Mouse (Mus musculus) MEL (cell line): ENCODE data around the gene Fgfrl1. TPM values are rescaled to one million over a fixed set of nuclear protein-coding genes. Genes with fewer than 3 reads are reported as not detected.

Source experiments
- DNase-seq: peaks from one replicate; pipeline ENCODE4 v3.0.0; 2011; ENCODE audit warnings: low read depth, low spot score
- H3K27ac ChIP-seq: 2 replicates; pipeline ENCODE4 v1.5.1; 2012; ENCODE audit warnings: low read depth, mild to moderate bottlenecking, control low read depth, low read length, moderate library complexity; ENCODE audit not compliant: control insufficient read depth
- H3K27me3 ChIP-seq, 2 experiments: fragments of 150-350 bp in 1 of 2; sonication (generic) in 1 of 2; 2 replicates each; pipeline ENCODE4 v1.6.1; 2012; ENCODE audit warnings: low read length in 2 of 2, mild to moderate bottlenecking in 2 of 2, improper control_type of control experiment in 1 of 2, moderate library complexity in 1 of 2; ENCODE audit not compliant: insufficient read depth in 2 of 2, control insufficient read depth in 1 of 2
- H3K36me3 ChIP-seq, 2 experiments: 2 replicates each; pipeline ENCODE4 v1.6.1; 2012 to 2014; ENCODE audit warnings: low read length in 2 of 2, improper control_type of control experiment in 1 of 2, inconsistent platforms in 1 of 2, mild to moderate bottlenecking in 1 of 2; ENCODE audit not compliant: insufficient read depth in 2 of 2, control insufficient read depth in 1 of 2
- H3K4me1 ChIP-seq, 2 experiments: fragments of 150-350 bp in 1 of 2; sonication (generic) in 1 of 2; 2 replicates each; pipeline ENCODE4 v1.6.1; 2012; ENCODE audit warnings: low read length in 2 of 2, improper control_type of control experiment in 1 of 2, mild to moderate bottlenecking in 1 of 2; ENCODE audit not compliant: insufficient read depth in 2 of 2, control insufficient read depth in 1 of 2
- H3K4me3 ChIP-seq, 2 experiments: fragments of 150-350 bp in 1 of 2; sonication (generic) in 1 of 2; 2 replicates each; pipeline ENCODE4 v1.5.1; 2012; ENCODE audit warnings: low read depth in 2 of 2, low read length in 2 of 2, mild to moderate bottlenecking in 2 of 2, moderate library complexity in 2 of 2, control low read depth in 1 of 2, improper control_type of control experiment in 1 of 2; ENCODE audit not compliant: control insufficient read depth in 1 of 2, insufficient read depth in 1 of 2
- H3K79me2 ChIP-seq: 2 replicates; pipeline ENCODE4 v1.6.1; 2012; ENCODE audit warnings: mild to moderate bottlenecking, low read length, moderate library complexity; ENCODE audit not compliant: control insufficient read depth, poor library complexity, insufficient read depth
- H3K9ac ChIP-seq: 2 replicates; pipeline ENCODE4 v1.6.1; 2012; ENCODE audit warnings: low read depth, mild to moderate bottlenecking, control low read depth, low read length, moderate library complexity; ENCODE audit not compliant: control insufficient read depth, poor library complexity, severe bottlenecking
- H3K9me3 ChIP-seq: fragments of 150-350 bp; sonication (generic); replicated peaks from 2 replicates; pipeline ENCODE4 v1.6.1; 2012; ENCODE audit warnings: mild to moderate bottlenecking, low read length, improper control_type of control experiment, moderate library complexity; ENCODE audit not compliant: insufficient read depth
- CHD1 ChIP-seq: IDR thresholded peaks from 2 replicates; pipeline ENCODE4 v1.6.1; 2012; ENCODE audit warnings: low read depth, mild to moderate bottlenecking, inconsistent platforms, low read length, improper control_type of control experiment
- CHD2 ChIP-seq: IDR thresholded peaks from 2 replicates; pipeline ENCODE4 v1.6.1; 2011; ENCODE audit warnings: low read length, improper control_type of control experiment
- E2F4 ChIP-seq: IDR thresholded peaks from 2 replicates; pipeline ENCODE4 v1.6.1; 2011; ENCODE audit warnings: low read depth, low read length, improper control_type of control experiment, borderline replicate concordance
- EP300 ChIP-seq, 2 experiments: IDR thresholded peaks; 2 replicates each; pipeline ENCODE4 v1.6.1; 2011; ENCODE audit warnings: improper control_type of control experiment in 2 of 2, low read length in 2 of 2, low read depth in 1 of 2, mild to moderate bottlenecking in 1 of 2
- ETS1 ChIP-seq: IDR thresholded peaks from 2 replicates; pipeline ENCODE4 v1.6.1; 2012; ENCODE audit warnings: low read depth, mild to moderate bottlenecking, inconsistent platforms, low read length, improper control_type of control experiment, moderate library complexity
- GABPA ChIP-seq: IDR thresholded peaks from 2 replicates; pipeline ENCODE4 v1.6.1; 2012; ENCODE audit warnings: low read depth, mild to moderate bottlenecking, inconsistent platforms, low read length, improper control_type of control experiment, moderate library complexity
- GATA1 ChIP-seq: IDR thresholded peaks from 2 replicates; pipeline ENCODE4 v1.6.1; 2011; ENCODE audit warnings: low read depth, low read length, improper control_type of control experiment
- HCFC1 ChIP-seq: IDR thresholded peaks from 2 replicates; pipeline ENCODE4 v1.6.1; 2012; ENCODE audit warnings: low read depth, mild to moderate bottlenecking, inconsistent platforms, low read length, improper control_type of control experiment, moderate library complexity
- JUND ChIP-seq: IDR thresholded peaks from 2 replicates; pipeline ENCODE4 v1.6.1; 2011; ENCODE audit warnings: low read depth, mild to moderate bottlenecking, improper control_type of control experiment, low read length
- MAFK ChIP-seq: IDR thresholded peaks from 2 replicates; pipeline ENCODE4 v1.6.1; 2011; ENCODE audit warnings: low read depth, mild to moderate bottlenecking, low read length, improper control_type of control experiment, borderline replicate concordance
- MAX ChIP-seq: IDR thresholded peaks from 2 replicates; pipeline ENCODE4 v1.6.1; 2011; ENCODE audit warnings: low read length, improper control_type of control experiment
- MEF2A ChIP-seq: IDR thresholded peaks from 2 replicates; pipeline ENCODE4 v1.6.1; 2014; ENCODE audit warnings: low read depth, mild to moderate bottlenecking, inconsistent platforms, low read length, improper control_type of control experiment; ENCODE audit not compliant: poor library complexity, insufficient replicate concordance, severe bottlenecking; ENCODE audit errors: extremely low read depth
- MXI1 ChIP-seq: IDR thresholded peaks from 2 replicates; pipeline ENCODE4 v1.6.1; 2011; ENCODE audit warnings: mild to moderate bottlenecking, low read depth, low read length, improper control_type of control experiment
- MYB ChIP-seq: IDR thresholded peaks from 2 replicates; pipeline ENCODE4 v1.6.1; 2011; ENCODE audit warnings: mild to moderate bottlenecking, low read depth, low read length, improper control_type of control experiment
- NELFE ChIP-seq: IDR thresholded peaks from 2 replicates; pipeline ENCODE4 v1.6.1; 2011; ENCODE audit warnings: low read depth, low read length, improper control_type of control experiment
- NRF1 ChIP-seq: IDR thresholded peaks from 2 replicates; pipeline ENCODE4 v1.6.1; 2014; ENCODE audit warnings: low read depth, mild to moderate bottlenecking, inconsistent platforms, low read length, improper control_type of control experiment, moderate library complexity; ENCODE audit not compliant: poor library complexity, insufficient read depth, severe bottlenecking
- POLR2A ChIP-seq, 2 experiments: IDR thresholded peaks; 2 replicates each; pipeline ENCODE4 v1.6.1; 2011 to 2012; ENCODE audit warnings: low read length in 2 of 2, mild to moderate bottlenecking in 2 of 2, control low read depth in 1 of 2, improper control_type of control experiment in 1 of 2, low read depth in 1 of 2, moderate library complexity in 1 of 2; ENCODE audit not compliant: control insufficient read depth in 1 of 2, insufficient read depth in 1 of 2, poor library complexity in 1 of 2
- POLR2AphosphoS2 ChIP-seq: IDR thresholded peaks from 2 replicates; pipeline ENCODE4 v1.6.1; 2011; ENCODE audit warnings: low read length, improper control_type of control experiment
- POLR2AphosphoS5 ChIP-seq: IDR thresholded peaks from 2 replicates; pipeline ENCODE4 v1.6.1; 2012; ENCODE audit warnings: low read depth, borderline replicate concordance, mild to moderate bottlenecking, inconsistent platforms, low read length, moderate library complexity, mixed read lengths
- RCOR1 ChIP-seq: IDR thresholded peaks from 2 replicates; pipeline ENCODE4 v1.6.1; 2012; ENCODE audit warnings: low read depth, mild to moderate bottlenecking, inconsistent platforms, low read length, improper control_type of control experiment
- SIN3A ChIP-seq: IDR thresholded peaks from 2 replicates; pipeline ENCODE4 v1.6.1; 2012; ENCODE audit warnings: low read length, improper control_type of control experiment, inconsistent platforms
- SMC3 ChIP-seq: IDR thresholded peaks from 2 replicates; pipeline ENCODE4 v1.6.1; 2011; ENCODE audit warnings: low read depth, low read length, improper control_type of control experiment
- TAL1 ChIP-seq: IDR thresholded peaks from 2 replicates; pipeline ENCODE4 v1.6.1; 2012; ENCODE audit warnings: mild to moderate bottlenecking, inconsistent platforms, low read length, moderate library complexity, mixed read lengths
- TBP ChIP-seq: IDR thresholded peaks from 2 replicates; pipeline ENCODE4 v1.8.0; 2011; ENCODE audit warnings: low read depth, low read length, improper control_type of control experiment
- TCF12 ChIP-seq: IDR thresholded peaks from 2 replicates; pipeline ENCODE4 v1.6.1; 2014; ENCODE audit warnings: low read depth, mild to moderate bottlenecking, inconsistent platforms, low read length, improper control_type of control experiment, moderate library complexity
- UBTF ChIP-seq: IDR thresholded peaks from 2 replicates; pipeline ENCODE4 v1.6.1; 2012; ENCODE audit warnings: low read depth, mild to moderate bottlenecking, inconsistent platforms, low read length, improper control_type of control experiment, moderate library complexity, borderline replicate concordance; ENCODE audit not compliant: insufficient read depth
- USF2 ChIP-seq, 2 experiments: IDR thresholded peaks; 2 replicates each; pipeline ENCODE4 v1.6.1; 2011 to 2012; ENCODE audit warnings: improper control_type of control experiment in 2 of 2, low read length in 2 of 2, borderline replicate concordance in 1 of 2, inconsistent platforms in 1 of 2, low read depth in 1 of 2, mild to moderate bottlenecking in 1 of 2; ENCODE audit not compliant: insufficient read depth in 1 of 2
- polyA plus RNA-seq, 2 experiments: library from polyadenylated mRNA; stranded (reverse) in 1 of 2; unstranded in 1 of 2; fragments of >175 nt in 1 of 2; fragments of >200 nt in 1 of 2; gene quantifications; 2 replicates each; pipeline versions ENCODE4 v1.2.1 to v1.2.4; 2012; ENCODE audit warnings: low replicate concordance in 2 of 2, low read depth in 1 of 2; ENCODE audit not compliant: insufficient read length in 2 of 2, insufficient read depth in 1 of 2, missing spikeins in 1 of 2
- total RNA-seq: library from RNA; depleted of rRNA; stranded (reverse); fragments of 300-350 nt; gene quantifications from 2 replicates; pipeline ENCODE4 v1.2.3, GENCODE M21; 2012

The Fgfrl1 gene
- total and polyA plus RNA-seq, 3 experiments, result 16.0 to 27.3 TPM; not detected in 1

GRCm38 (mm10) chr5:108659698-108660631 lies 32.2 kb upstream of the Fgfrl1 start, which contains the start of gene Idua:
Gene Idua (plus strand): TSS chr5:108660331.
- Histone ChIP-seq H3K9me3 (no peaks in the 10 kb centered on the region), H3K4me1 (peaks cover 4 to 14% of the 10 kb centered on the region in 2 experiments), H3K9ac (peak within 1 kb of the TSS; percentile 92), H3K4me3 (peak within 1 kb of the TSS; percentile 92 to 95), H3K36me3 (peaks cover 0 to 2% of the 10 kb centered on the region in 2 experiments; a peak in 2 of 4 replicates), H3K79me2 (peaks cover 13% of the 10 kb centered on the region), H3K27ac (no peak within 1 kb of the TSS), H3K27me3 (no peaks in the 10 kb centered on the region)
- 0 out of 2 replicates have a peak, but pooled peaks have one; percentile 28 for TF ChIP-seq MAX
- peak; percentile 65; the same call in 1 of the 2 replicates for TF ChIP-seq SIN3A
- no peak for TF ChIP-seq CHD1
- DNase-seq, result peak; percentile 49

- Histone ChIP-seq H3K4me1 (peaks cover 4 to 14% of the 10 kb centered on the region in 2 experiments), H3K36me3 (peaks cover 0 to 2% of the 10 kb centered on the region in 2 experiments; a peak in 2 of 4 replicates)
- peak; percentile 91 for DNase-seq
- TF ChIP-seq POLR2A (IDR thresholded peaks at IDR 0.05; ENCODE audit: control insufficient read depth in 1 of 2, insufficient read depth in 1 of 2, low read depth in 1 of 2, low read length in 2 of 2, poor library complexity in 1 of 2) (peak; percentile 77 to 86), ETS1 (no peak), TCF12 (peak; percentile 58), TBP (0 out of 2 replicates have a peak, but pooled peaks have one; percentile 45), GATA1 (no peak), POLR2AphosphoS5 (no peak), GABPA (no peak), MXI1 (no peak; the same call in 1 of the 2 replicates), USF2 (IDR thresholded peaks at IDR 0.05; ENCODE audit: borderline replicate concordance in 1 of 2, insufficient read depth in 1 of 2, low read depth in 1 of 2, low read length in 2 of 2) (no peak), JUND (no peak), RCOR1 (no peak), MYB (no peak), SMC3 (no peak), MAFK (no peak), UBTF (0 out of 2 replicates have a peak, but pooled peaks have one; percentile 18), TAL1 (no peak), CHD2 (no peak), EP300 (IDR thresholded peaks at IDR 0.05; ENCODE audit: low read depth in 1 of 2, low read length in 2 of 2) (no peak), HCFC1 (peak; percentile 58; the same call in 1 of the 2 replicates), POLR2AphosphoS2 (peak; percentile 69; the same call in 1 of the 2 replicates), MEF2A (no peak), E2F4 (no peak), NRF1 (peak; percentile 82), SIN3A (peak; percentile 71; the same call in 1 of the 2 replicates), MAX (0 out of 2 replicates have a peak, but pooled peaks have one; percentile 16), NELFE (peak; percentile 81)
Measured at GRCm38 (mm10) chr5:108660632-108661268, 31.4 kb upstream of the Fgfrl1 start.

More at GRCm38 (mm10) chr5:108660632-108661268, 31.4 kb upstream of the Fgfrl1 start:
- H3K79me2 ChIP-seq, result peaks cover 13% of the 10 kb centered on the region
- peak overlapping the region; percentile 92 to 95 for H3K4me3 ChIP-seq
- H3K9me3 ChIP-seq, result no peaks in the 10 kb centered on the region
- H3K27ac ChIP-seq, result no peak overlapping the region
- no peaks in the 10 kb centered on the region for H3K27me3 ChIP-seq
- peak overlapping the region; percentile 92 for H3K9ac ChIP-seq
